Mouse (Mus musculus) CH12.LX (cell line): ENCODE measurements around the gene Shroom1. TPM values are rescaled to one million over a fixed set of nuclear protein-coding genes. Genes with fewer than 3 reads are reported as not detected.
"Not testable (repeated sequence)": the region's sequence is repeated elsewhere in the genome, so short reads cannot be mapped to it uniquely, and the experiment has no call there.

Experiments
- DNase-seq: peaks from one replicate; pipeline ENCODE4 v3.0.0-alpha.2; 2013; ENCODE audit errors: extremely low read depth
- H3K27ac ChIP-seq: 2 replicates; pipeline ENCODE4 v1.5.1; 2012; ENCODE audit warnings: low read depth, mild to moderate bottlenecking, control low read depth, moderate library complexity; ENCODE audit not compliant: insufficient read depth
- H3K27me3 ChIP-seq: replicated peaks from 2 replicates; pipeline ENCODE3; 2012; ENCODE audit warnings: inconsistent platforms
- H3K36me3 ChIP-seq, 2 experiments: replicated peaks in 1 of 2; 2 replicates each; pipeline versions ENCODE3 to v1.6.1; 2012; ENCODE audit warnings: inconsistent platforms in 1 of 2, low read length in 1 of 2, mild to moderate bottlenecking in 1 of 2, mixed read lengths in 1 of 2, moderate library complexity in 1 of 2; ENCODE audit not compliant: control insufficient read depth in 1 of 2, insufficient read depth in 1 of 2
- H3K4me1 ChIP-seq, 2 experiments: 2 replicates each; pipeline ENCODE4 v1.6.1; 2012; ENCODE audit warnings: inconsistent platforms in 1 of 2, moderate library complexity in 1 of 2; ENCODE audit not compliant: insufficient read depth in 2 of 2, control insufficient read depth in 1 of 2
- H3K4me2 ChIP-seq: 2 replicates; pipeline ENCODE4 v1.6.1; 2012; ENCODE audit warnings: low read depth, mild to moderate bottlenecking, control low read depth; ENCODE audit not compliant: poor library complexity, insufficient read depth, severe bottlenecking
- H3K4me3 ChIP-seq, 3 experiments: fragments of 150-350 bp in 1 of 3; sonication (generic) in 1 of 3; replicated peaks in 1 of 3; 2 replicates each; pipeline versions ENCODE3 to v1.5.1; 2011 to 2012; ENCODE audit warnings: low read depth in 2 of 3, low read length in 2 of 3, mild to moderate bottlenecking in 2 of 3, moderate library complexity in 2 of 3, control low read depth in 1 of 3, improper control_type of control experiment in 1 of 3, inconsistent platforms in 1 of 3, mixed read lengths in 1 of 3; ENCODE audit not compliant: poor library complexity in 1 of 3
- H3K79me2 ChIP-seq: replicated peaks from 2 replicates; pipeline ENCODE4 v1.6.1; 2012; ENCODE audit warnings: mild to moderate bottlenecking, moderate library complexity; ENCODE audit not compliant: control insufficient read depth, poor library complexity, insufficient read depth, severe bottlenecking; ENCODE audit errors: extremely low read depth
- H3K9ac ChIP-seq: 2 replicates; pipeline ENCODE4 v1.6.1; 2012; ENCODE audit warnings: low read depth, mild to moderate bottlenecking, control low read depth, moderate library complexity; ENCODE audit not compliant: insufficient read depth
- H3K9me3 ChIP-seq: replicated peaks from 2 replicates; pipeline ENCODE3; 2012; ENCODE audit warnings: low read length, inconsistent platforms, mixed read lengths
- BHLHE40 ChIP-seq: IDR thresholded peaks from 2 replicates; pipeline ENCODE4 v1.6.1; 2011; ENCODE audit warnings: mild to moderate bottlenecking, low read depth, low read length, improper control_type of control experiment
- CHD1 ChIP-seq: IDR thresholded peaks from 2 replicates; pipeline ENCODE4 v1.6.1; 2012; ENCODE audit warnings: low read depth, low read length, improper control_type of control experiment, inconsistent platforms
- CHD2 ChIP-seq: IDR thresholded peaks from 2 replicates; pipeline ENCODE4 v1.6.1; 2011; ENCODE audit warnings: low read length, improper control_type of control experiment
- CTCF ChIP-seq, 2 experiments: IDR thresholded peaks in 1 of 2; conservative IDR thresholded peaks in 1 of 2; 2 replicates each; pipeline ENCODE4 v1.5.1; 2011 to 2012; ENCODE audit warnings: low read depth in 2 of 2, low read length in 2 of 2, improper control_type of control experiment in 1 of 2, inconsistent platforms in 1 of 2, mild to moderate bottlenecking in 1 of 2, moderate library complexity in 1 of 2
- ETS1 ChIP-seq: conservative IDR thresholded peaks from 2 replicates; pipeline ENCODE4 v1.6.1; 2012; ENCODE audit warnings: low read depth, mild to moderate bottlenecking, inconsistent platforms, low read length, improper control_type of control experiment, moderate library complexity
- GABPA ChIP-seq: IDR thresholded peaks from 2 replicates; pipeline ENCODE4 v1.6.1; 2012; ENCODE audit warnings: low read depth, low read length, improper control_type of control experiment, inconsistent platforms; ENCODE audit not compliant: insufficient replicate concordance
- HCFC1 ChIP-seq: IDR thresholded peaks from 2 replicates; pipeline ENCODE4 v1.6.1; 2012; ENCODE audit warnings: low read depth, mild to moderate bottlenecking, inconsistent platforms, low read length, improper control_type of control experiment
- IRF4 ChIP-seq: IDR thresholded peaks from 2 replicates; pipeline ENCODE4 v1.6.1; 2014; ENCODE audit warnings: low read depth, mild to moderate bottlenecking, inconsistent platforms, low read length, improper control_type of control experiment
- JUN ChIP-seq: IDR thresholded peaks from 2 replicates; pipeline ENCODE4 v1.6.1; 2011; ENCODE audit warnings: low read depth, mild to moderate bottlenecking, low read length, improper control_type of control experiment, moderate library complexity; ENCODE audit not compliant: insufficient read depth
- JUND ChIP-seq: conservative IDR thresholded peaks from 2 replicates; pipeline ENCODE4 v1.6.1; 2011; ENCODE audit warnings: low read depth, low read length, improper control_type of control experiment
- KAT2A ChIP-seq: IDR thresholded peaks from 2 replicates; pipeline ENCODE4 v1.6.1; 2012; ENCODE audit warnings: low read length, improper control_type of control experiment, inconsistent platforms; ENCODE audit not compliant: insufficient replicate concordance
- MAX ChIP-seq: IDR thresholded peaks from 2 replicates; pipeline ENCODE4 v1.6.1; 2011; ENCODE audit warnings: low read length, improper control_type of control experiment
- MAZ ChIP-seq: IDR thresholded peaks from 2 replicates; pipeline ENCODE4 v1.6.1; 2012; ENCODE audit warnings: low read depth, mild to moderate bottlenecking, inconsistent platforms, low read length, improper control_type of control experiment, moderate library complexity
- NELFE ChIP-seq: IDR thresholded peaks from 2 replicates; pipeline ENCODE4 v1.6.1; 2011; ENCODE audit warnings: low read depth, low read length, improper control_type of control experiment
- NRF1 ChIP-seq: IDR thresholded peaks from 2 replicates; pipeline ENCODE4 v1.6.1; 2014; ENCODE audit warnings: low read depth, mild to moderate bottlenecking, inconsistent platforms, low read length, improper control_type of control experiment, moderate library complexity
- PAX5 ChIP-seq: IDR thresholded peaks from 2 replicates; pipeline ENCODE4 v1.6.1; 2012; ENCODE audit warnings: low read length, inconsistent platforms, mixed read lengths
- RAD21 ChIP-seq: IDR thresholded peaks from 2 replicates; pipeline ENCODE4 v1.6.1; 2011; ENCODE audit warnings: low read depth, mild to moderate bottlenecking, low read length, improper control_type of control experiment, moderate library complexity
- RCOR1 ChIP-seq: conservative IDR thresholded peaks from 2 replicates; pipeline ENCODE4 v1.6.1; 2012; ENCODE audit warnings: low read depth, mild to moderate bottlenecking, inconsistent platforms, low read length, improper control_type of control experiment
- SIN3A ChIP-seq: IDR thresholded peaks from 2 replicates; pipeline ENCODE4 v1.6.1; 2012; ENCODE audit warnings: low read length, improper control_type of control experiment, inconsistent platforms
- SMC3 ChIP-seq: IDR thresholded peaks from 2 replicates; pipeline ENCODE4 v1.6.1; 2011; ENCODE audit warnings: low read depth, low read length, improper control_type of control experiment
- TBP ChIP-seq: conservative IDR thresholded peaks from 2 replicates; pipeline ENCODE4 v1.6.1; 2011; ENCODE audit warnings: low read depth, low read length, improper control_type of control experiment
- TCF12 ChIP-seq: IDR thresholded peaks from 2 replicates; pipeline ENCODE4 v1.6.1; 2014; ENCODE audit warnings: low read depth, mild to moderate bottlenecking, inconsistent platforms, low read length, improper control_type of control experiment
- USF1 ChIP-seq: IDR thresholded peaks from 2 replicates; pipeline ENCODE4 v1.6.1; 2014; ENCODE audit warnings: low read depth, mild to moderate bottlenecking, inconsistent platforms, low read length, improper control_type of control experiment
- USF2 ChIP-seq: conservative IDR thresholded peaks from 2 replicates; pipeline ENCODE4 v1.6.1; 2011; ENCODE audit warnings: low read depth, low read length, improper control_type of control experiment
- ZKSCAN1 ChIP-seq: IDR thresholded peaks from 2 replicates; pipeline ENCODE4 v1.6.1; 2012; ENCODE audit warnings: low read depth, inconsistent platforms, low read length, improper control_type of control experiment, borderline replicate concordance
- ZMIZ1 ChIP-seq: IDR thresholded peaks from 2 replicates; pipeline ENCODE4 v1.6.1; 2012; ENCODE audit warnings: low read depth, mild to moderate bottlenecking, inconsistent platforms, low read length, improper control_type of control experiment
- dilution Hi-C: fragments of 300-500 bp; cut with MboI; formaldehyde crosslinking; loops from 2 replicates; pipeline ENCODE4 v1.14.3; 2020; ENCODE audit warnings: low sequenced_read_pairs; ENCODE audit not compliant: extremely low pct_unique_long_range_greater_than_20kb, extremely low pct_ligation_motif_present
- in situ Hi-C: fragments of 300-500 bp; cut with MboI; formaldehyde crosslinking; loops from 3 replicates; pipeline ENCODE4 v1.14.3; 2019; ENCODE audit warnings: low sequenced_read_pairs, low pct_ligation_motif_present, low pct_unique_long_range_greater_than_20kb, mixed read lengths
- polyA plus RNA-seq: library from polyadenylated mRNA; unstranded; fragments of >175 nt; gene quantifications from 2 replicates; pipeline ENCODE4 v1.2.1, GENCODE M21; 2012; ENCODE audit warnings: low read depth; ENCODE audit not compliant: insufficient read length
- total RNA-seq, 2 experiments: library from RNA; depleted of rRNA; stranded (reverse); fragments of 300-350 nt in 1 of 2; fragments of >200 nt in 1 of 2; gene quantifications; 2 replicates each; pipeline ENCODE4 v1.2.3; 2012 to 2014

The Shroom1 gene
- total and polyA plus RNA-seq, 3 experiments, result not detected

DNA sequence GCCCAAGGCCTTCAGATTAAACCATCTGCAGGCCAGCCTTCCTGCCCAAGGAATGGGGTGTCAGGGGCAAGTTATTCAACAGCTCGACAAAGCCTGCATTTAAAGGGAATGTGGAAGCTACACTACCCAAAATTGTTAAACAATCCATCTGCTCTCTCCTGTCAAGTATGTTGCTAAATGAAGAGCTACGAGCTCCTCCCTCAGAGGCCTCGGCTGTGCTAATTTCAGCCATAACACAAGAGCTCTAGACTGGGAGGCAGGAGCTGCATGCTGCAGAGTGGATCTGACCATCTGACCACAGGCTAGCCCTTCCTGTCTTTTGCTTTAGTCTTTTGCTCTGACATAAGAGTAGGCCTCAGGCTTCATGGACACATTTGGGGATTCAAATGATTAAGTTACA lies 31.8 kb upstream of the Shroom1 start:
- dilution Hi-C loops, result no loop called here
- peaks cover 15% of the 10 kb centered on the region for H3K79me2 ChIP-seq
- no peaks in the 10 kb centered on the region for H3K9me3 ChIP-seq
- in situ Hi-C loops, result no loop called here
- no peaks in the 10 kb centered on the region for H3K27me3 ChIP-seq
- H3K9ac ChIP-seq, result no peak overlapping the region
- H3K4me3 ChIP-seq, result no peak overlapping the region
- H3K27ac ChIP-seq, result no peak overlapping the region
- no peak for TF ChIP-seq SMC3
- TF ChIP-seq JUND, result no peak
- no peak for TF ChIP-seq SIN3A
- no peak for TF ChIP-seq MAZ
- no peak for TF ChIP-seq USF2
- TF ChIP-seq BHLHE40, result no peak
- TF ChIP-seq PAX5, result no peak
- TF ChIP-seq GABPA, result no peak
- TF ChIP-seq RAD21, result no peak
- no peak for TF ChIP-seq IRF4
- TF ChIP-seq ZKSCAN1, result no peak
- no peak for TF ChIP-seq USF1
- no peak for TF ChIP-seq CTCF (conservative IDR thresholded peaks at IDR 0.05 in 1 of 2, IDR thresholded peaks at IDR 0.05 in 1 of 2; ENCODE audit: low read depth in 2 of 2, low read length in 2 of 2)
- TF ChIP-seq MAX, result no peak
- TF ChIP-seq RCOR1, result no peak
- TF ChIP-seq HCFC1, result no peak
- peaks cover 6 to 14% of the 10 kb centered on the region in 2 experiments for H3K4me1 ChIP-seq
- H3K36me3 ChIP-seq, result peaks cover 16 to 66% of the 10 kb centered on the region in 2 experiments
- DNase-seq, result no peak
- H3K4me2 ChIP-seq, result no peak overlapping the region

DNA sequence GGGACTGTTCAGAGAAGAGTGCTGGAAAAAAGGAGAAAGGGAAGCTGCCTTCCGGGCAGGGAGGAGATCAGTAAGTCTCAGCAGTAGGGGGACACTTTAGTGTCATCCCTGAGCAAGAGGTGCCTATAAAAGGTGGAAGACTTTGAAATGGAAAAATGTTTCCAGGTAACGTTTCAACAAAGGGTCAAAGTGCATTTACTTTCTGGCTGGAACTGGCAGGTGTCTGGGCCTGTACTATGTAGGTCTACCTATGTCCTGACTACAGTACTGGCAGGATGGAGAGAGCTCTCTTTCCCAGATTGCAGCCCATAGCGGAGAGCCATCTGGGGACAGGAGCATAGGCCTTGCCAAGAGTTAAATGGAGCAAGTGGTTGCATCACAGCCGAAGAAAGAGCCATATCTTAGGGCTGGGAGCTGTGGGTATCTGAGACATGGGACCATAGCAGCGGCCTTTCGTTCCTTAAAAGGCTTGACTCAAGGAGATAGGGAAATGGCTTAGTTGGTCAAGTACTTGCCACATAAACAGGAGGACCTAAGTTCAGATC lies 31.2 kb upstream of the Shroom1 start:
- Histone ChIP-seq H3K9me3 (no peaks in the 10 kb centered on the region), H3K36me3 (peaks cover 15 to 65% of the 10 kb centered on the region in 2 experiments), H3K4me2 (no peak overlapping the region), H3K27me3 (no peaks in the 10 kb centered on the region), H3K9ac (no peak overlapping the region), H3K27ac (no peak overlapping the region), H3K79me2 (peaks cover 18% of the 10 kb centered on the region), H3K4me3 (no peak overlapping the region), H3K4me1 (peaks cover 6 to 14% of the 10 kb centered on the region in 2 experiments)
- dilution Hi-C loops, result no loop called here
- DNase-seq, result no peak
- in situ Hi-C loops, result no loop called here
- TF ChIP-seq USF2, result no peak
- TF ChIP-seq HCFC1, result no peak
- TF ChIP-seq TBP, result no peak
- TF ChIP-seq SIN3A, result no peak
- TF ChIP-seq MAX, result no peak
- TF ChIP-seq JUN, result no peak
- no peak for TF ChIP-seq NRF1
- no peak for TF ChIP-seq BHLHE40
- no peak for TF ChIP-seq ETS1
- no peak for TF ChIP-seq NELFE
- no peak for TF ChIP-seq JUND
- TF ChIP-seq ZMIZ1, result no peak
- TF ChIP-seq CHD1, result no peak
- TF ChIP-seq TCF12, result no peak
- no peak for TF ChIP-seq PAX5
- TF ChIP-seq MAZ, result no peak
- TF ChIP-seq CHD2, result no peak
- TF ChIP-seq ZKSCAN1, result no peak
- TF ChIP-seq KAT2A, result no peak

DNA sequence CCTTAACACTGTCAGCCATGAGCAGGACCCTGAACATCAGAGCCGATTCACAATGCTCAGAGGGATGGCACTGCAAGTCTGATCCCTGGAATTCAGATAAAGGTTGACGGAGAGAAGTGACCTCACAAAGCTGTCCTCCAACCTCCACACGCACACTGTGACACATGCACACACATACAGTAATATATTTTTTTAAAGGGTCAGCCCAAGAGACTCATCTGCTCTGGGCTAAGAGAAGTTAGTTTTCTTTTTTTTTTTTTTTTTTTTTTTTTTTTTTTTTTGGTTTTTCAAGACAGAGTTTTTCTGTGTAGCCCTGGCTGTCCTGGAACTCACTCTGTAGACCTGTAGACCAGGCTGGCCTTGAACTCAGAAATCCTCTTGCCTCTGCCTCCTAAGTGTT lies 30.1 kb upstream of the Shroom1 start:
- dilution Hi-C loops, in situ Hi-C loops, H3K4me3 ChIP-seq, H3K9ac ChIP-seq, H3K27me3 ChIP-seq, H3K9me3 ChIP-seq, H3K27ac ChIP-seq, DNase-seq, H3K4me2 ChIP-seq: not testable (repeated sequence)
- H3K79me2 ChIP-seq, result peaks cover 18% of the 10 kb centered on the region
- H3K4me1 ChIP-seq, result peaks cover 8 to 20% of the 10 kb centered on the region in 2 experiments
- peaks cover 12 to 57% of the 10 kb centered on the region in 2 experiments for H3K36me3 ChIP-seq
